Mouse (Mus musculus) urinary bladder, postnatal 14 days (tissue): Measurements from ENCODE around the gene March10.

Experiments
- DNase-seq: peaks from one replicate; pipeline ENCODE4 v3.0.0; 2021; ENCODE audit warnings: low spot score

The March10 gene

GRCm38 (mm10) chr11:105312972-105313632 lies 143.4 kb downstream of the March10 start:
- no peak for DNase-seq

GRCm38 (mm10) chr11:105312311-105312942 lies 144.1 kb downstream of the March10 start:
- no peak for DNase-seq

GRCm38 (mm10) chr11:105311291-105311975 lies 145.1 kb downstream of the March10 start:
- DNase-seq, result no peak
